Mouse (Mus musculus) heart, postnatal 0 days (tissue): ENCODE measurements around the gene Stc2. TPM values are rescaled to one million over a fixed set of nuclear protein-coding genes. Genes with fewer than 3 reads are reported as not detected.

Experiments used
- ATAC-seq: fragments of 200-750 bp; cut with Nextera tagmentation; 2 replicates; pipeline ENCODE4 v1.8.0; 2017; ENCODE audit warnings: low read depth, moderate number of reproducible peaks, moderate library complexity; ENCODE audit not compliant: insufficient read depth
- DNase-seq: peaks from one replicate; pipeline ENCODE4 v3.0.0-alpha.2; 2016; ENCODE audit warnings: low spot score
- H3K27ac ChIP-seq: fragments of 300-500 bp; sonication (generic); 2 replicates; pipeline ENCODE4 v1.5.1; 2014; ENCODE audit warnings: low read depth, mild to moderate bottlenecking
- H3K27me3 ChIP-seq: fragments of 300-500 bp; sonication (generic); 2 replicates; pipeline ENCODE4 v1.6.1; 2014; ENCODE audit warnings: low read length, mixed read lengths; ENCODE audit not compliant: control insufficient read depth, insufficient read depth
- H3K36me3 ChIP-seq: fragments of 300-500 bp; sonication (generic); replicated peaks from 2 replicates; pipeline ENCODE4 v1.6.1; 2014; ENCODE audit warnings: low read length, mixed read lengths; ENCODE audit not compliant: control insufficient read depth, insufficient read depth
- H3K4me1 ChIP-seq: fragments of 300-500 bp; sonication (generic); 2 replicates; pipeline ENCODE4 v1.6.1; 2014; ENCODE audit warnings: antibody characterized with exemption; ENCODE audit not compliant: control insufficient read depth, insufficient read depth
- H3K4me2 ChIP-seq: fragments of 300-500 bp; sonication (generic); 2 replicates; pipeline ENCODE4 v1.6.1; 2014; ENCODE audit warnings: low read depth, mild to moderate bottlenecking, low read length, moderate library complexity
- H3K4me3 ChIP-seq: fragments of 300-500 bp; sonication (generic); 2 replicates; pipeline ENCODE4 v1.5.1; 2014; ENCODE audit warnings: low read depth, low read length
- H3K9ac ChIP-seq: fragments of 300-500 bp; sonication (generic); replicated peaks from 2 replicates; pipeline ENCODE4 v1.6.1; 2014; ENCODE audit warnings: low read depth, low read length, mixed read lengths
- H3K9me3 ChIP-seq: fragments of 300-500 bp; sonication (generic); replicated peaks from 2 replicates; pipeline ENCODE4 v1.6.1; 2016; ENCODE audit warnings: low read length; ENCODE audit not compliant: control insufficient read depth
- CTCF ChIP-seq: IDR thresholded peaks from 2 replicates; pipeline ENCODE4 v1.5.1; 2016; ENCODE audit warnings: antibody characterized with exemption, control low read depth, low read depth
- EP300 ChIP-seq: IDR thresholded peaks from 2 replicates; pipeline ENCODE4 v1.6.1; 2016; ENCODE audit warnings: antibody characterized with exemption, low read depth
- WGBS: fragments of 180-500 bp; shearing (Covaris S2); extraction: QIAGEN DNeasy Blood & Tissue Kit; methylation state at CpG from one replicate; pipeline ENCODE4 v1.1.7; 2014; 5-methylcytosine and 5-hydroxymethylcytosine counted together
- polyA plus RNA-seq: library from polyadenylated mRNA; unstranded; fragments of >200 nt; fragmentation: Nextera tagmentation; extraction: Ambion mirVana; gene quantifications from 2 replicates; pipeline ENCODE4 v1.2.1, GENCODE M21; 2015
- total RNA-seq: library from RNA; depleted of rRNA; stranded (reverse); fragments of >200 nt; gene quantifications from 2 replicates; pipeline ENCODE4 v1.2.3, GENCODE M21; 2014; ENCODE audit warnings: low replicate concordance

The Stc2 gene
- total and polyA plus RNA-seq, 2 experiments from 2014 or later = 2.7 to 5.3 TPM

DNA sequence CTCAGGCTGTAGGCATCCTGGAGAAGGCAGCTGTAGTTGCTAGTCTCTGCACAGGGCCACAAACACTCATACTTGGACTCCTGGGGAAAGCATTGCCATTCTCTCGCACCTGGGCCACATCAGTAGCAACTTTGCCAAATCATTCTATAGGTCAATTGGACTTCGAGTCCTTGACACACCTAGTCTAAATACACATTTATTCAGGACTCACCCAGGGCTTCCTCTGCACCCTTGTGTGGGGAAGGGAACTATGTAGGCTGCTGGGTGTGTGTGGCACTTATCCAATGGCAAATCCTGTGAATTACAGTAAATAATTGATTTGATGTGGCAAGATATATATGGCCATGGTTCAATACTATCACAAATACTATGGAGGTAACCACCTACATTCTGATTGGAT, 14.1 kb upstream of the Stc2 start:
- Histone ChIP-seq H3K27ac (no peak overlapping the region), H3K36me3 (no peaks in the 10 kb centered on the region), H3K4me2 (no peak overlapping the region), H3K27me3 (no peaks in the 10 kb centered on the region), H3K9ac (no peak overlapping the region), H3K9me3 (no peaks in the 10 kb centered on the region), H3K4me1 (no peaks in the 10 kb centered on the region), H3K4me3 (no peak overlapping the region)
- DNase-seq = no peak
- no peak for ATAC-seq
- TF ChIP-seq EP300 (no peak), CTCF (no peak)
- 84% methylated on average over 2 of the region's 2 CpGs for WGBS

- no peak overlapping the region for H3K9ac ChIP-seq
- no peaks in the 10 kb centered on the region for H3K27me3 ChIP-seq
- no peak for DNase-seq
- TF ChIP-seq EP300 = no peak
- TF ChIP-seq CTCF = no peak
- H3K9me3 ChIP-seq = no peaks in the 10 kb centered on the region
- H3K4me2 ChIP-seq = no peak overlapping the region
- no peak overlapping the region for H3K4me3 ChIP-seq
- H3K27ac ChIP-seq = no peak overlapping the region
- H3K4me1 ChIP-seq = no peaks in the 10 kb centered on the region
- no peaks in the 10 kb centered on the region for H3K36me3 ChIP-seq
- WGBS = 78% methylated on average over 5 of the region's 5 CpGs
- ATAC-seq = no peak
These were observed 12.3 kb upstream of the Stc2 start for GRCm38 (mm10) chr11:31382145-31382544.

DNA sequence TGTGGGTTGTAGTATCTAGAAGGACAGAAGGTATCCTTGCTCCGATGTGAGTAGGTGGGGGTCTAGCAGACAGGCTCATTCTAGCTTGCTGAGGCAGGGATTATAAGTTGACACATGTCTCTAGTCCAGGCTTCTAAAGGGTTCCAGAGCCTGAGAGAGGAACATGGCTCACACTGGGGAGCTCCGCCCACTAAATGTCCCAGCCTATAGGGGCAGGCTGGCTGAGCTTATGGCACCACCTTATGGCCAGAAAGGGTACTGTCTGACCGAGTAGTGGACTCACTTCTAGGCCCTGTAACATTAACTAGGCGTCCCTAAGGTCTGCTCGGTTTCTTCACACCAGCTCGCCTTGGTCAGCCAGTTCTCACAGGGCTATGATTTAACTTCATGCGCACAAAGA, 3.6 kb upstream of the Stc2 start:
- Histone ChIP-seq H3K4me3 (no peak overlapping the region), H3K27ac (no peak overlapping the region), H3K4me2 (no peak overlapping the region), H3K4me1 (peaks cover 13% of the 10 kb centered on the region), H3K27me3 (no peaks in the 10 kb centered on the region), H3K36me3 (no peaks in the 10 kb centered on the region), H3K9me3 (no peaks in the 10 kb centered on the region), H3K9ac (no peak overlapping the region)
- TF ChIP-seq EP300 (no peak), CTCF (peak; percentile 75)
- ATAC-seq = no peak
- WGBS = 75% methylated on average over 7 of the region's 7 CpGs
- DNase-seq = peak; percentile 49

- Histone ChIP-seq H3K9ac (no peak overlapping the region), H3K4me2 (no peak overlapping the region), H3K27me3 (no peaks in the 10 kb centered on the region), H3K27ac (no peak overlapping the region), H3K9me3 (no peaks in the 10 kb centered on the region), H3K36me3 (no peaks in the 10 kb centered on the region), H3K4me1 (peaks cover 13% of the 10 kb centered on the region), H3K4me3 (no peak overlapping the region)
- 81% methylated on average over 4 of the region's 4 CpGs for WGBS
- ATAC-seq (no peak), DNase-seq (no peak)
- TF ChIP-seq EP300 = no peak
- no peak for TF ChIP-seq CTCF
These were observed 2.3 kb upstream of the Stc2 start for GRCm38 (mm10) chr11:31372206-31372605.

DNA sequence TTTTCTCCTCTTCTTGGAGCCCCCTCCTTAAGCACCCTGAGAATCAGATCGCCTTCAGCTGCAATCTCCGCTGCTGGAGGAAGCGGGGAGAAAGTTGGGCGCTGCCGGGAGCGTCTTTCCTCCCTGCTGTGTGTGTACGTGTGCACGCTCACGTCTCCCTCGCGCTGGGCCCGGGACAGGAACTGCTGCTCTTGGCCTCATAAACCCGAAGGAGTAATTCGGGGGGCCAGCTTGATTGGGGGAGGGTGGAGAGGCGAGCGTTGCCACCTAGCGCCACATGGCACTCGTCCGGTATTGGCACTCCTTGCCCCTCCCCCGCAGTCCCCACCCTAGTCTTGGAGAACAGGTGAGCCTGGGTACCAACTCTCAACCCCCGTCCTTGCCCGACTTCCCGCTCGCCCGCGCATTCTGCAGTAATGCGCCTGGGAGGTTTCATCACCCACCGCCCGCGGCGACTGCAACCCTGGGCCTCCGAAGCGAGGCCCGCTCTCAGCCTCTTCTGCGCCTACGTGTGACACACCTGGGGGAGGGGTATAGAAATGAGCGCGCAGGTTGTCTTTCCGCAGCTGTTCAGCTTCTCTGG, 1.5 kb upstream of the Stc2 start:
- Histone ChIP-seq H3K27me3 (no peaks in the 10 kb centered on the region), H3K9ac (no peak overlapping the region), H3K4me3 (peak overlapping the region; percentile 60), H3K36me3 (no peaks in the 10 kb centered on the region), H3K4me1 (peaks cover 13% of the 10 kb centered on the region), H3K9me3 (no peaks in the 10 kb centered on the region), H3K27ac (no peak overlapping the region), H3K4me2 (peak overlapping the region; percentile 95)
- 8% methylated on average over 39 of the region's 39 CpGs for WGBS
- TF ChIP-seq CTCF = no peak
- DNase-seq (no peak), ATAC-seq (no peak)

DNA sequence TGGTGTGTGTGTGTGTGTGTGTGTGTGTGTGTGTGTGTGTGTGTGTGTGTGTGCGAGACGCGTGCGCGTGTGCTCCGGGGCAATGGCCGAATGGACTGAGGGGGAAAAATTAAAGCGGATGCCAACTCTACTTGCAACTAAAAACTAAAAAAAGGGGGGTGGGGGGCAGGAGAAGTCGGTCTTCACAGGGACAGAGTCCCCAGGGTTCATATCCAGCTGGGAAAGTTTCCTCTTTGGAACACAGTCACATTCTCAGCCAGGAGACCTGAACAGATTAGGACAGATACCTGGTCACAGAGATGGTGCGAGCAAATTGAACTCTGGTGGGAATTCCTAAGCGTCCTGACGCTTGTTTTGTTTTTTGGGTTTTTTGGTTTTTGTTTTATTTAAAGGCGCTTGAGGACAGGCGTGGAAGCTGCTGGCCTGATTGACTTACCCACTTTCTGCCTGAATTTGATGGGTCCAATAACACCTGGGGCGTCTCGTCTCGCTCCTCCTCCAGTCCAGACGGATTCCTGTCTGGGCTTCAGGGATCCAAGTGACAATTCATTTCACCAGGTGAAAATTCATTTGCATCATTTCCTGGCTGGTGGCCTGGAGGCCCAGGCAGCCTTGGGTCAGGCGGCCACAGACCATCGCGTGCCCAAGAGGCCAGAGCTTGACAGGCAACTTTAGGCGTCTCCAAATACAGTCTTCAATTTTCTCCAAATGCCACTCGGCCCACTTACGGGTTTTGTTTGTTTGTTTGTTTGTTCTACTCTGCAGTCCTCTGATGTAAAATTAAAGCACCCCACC, 759 bp upstream of the Stc2 start:
- no peak for DNase-seq
- H3K27ac ChIP-seq = no peak overlapping the region
- H3K27me3 ChIP-seq = no peaks in the 10 kb centered on the region
- TF ChIP-seq EP300 (no peak), CTCF (no peak; the same call in 1 of the 2 replicates)
- 3% methylated on average over 24 of the region's 24 CpGs for WGBS
- H3K9me3 ChIP-seq = no peaks in the 10 kb centered on the region
- no peaks in the 10 kb centered on the region for H3K36me3 ChIP-seq
- peak overlapping the region; percentile 60 for H3K4me3 ChIP-seq
- peak overlapping the region; percentile 95 for H3K4me2 ChIP-seq
- H3K4me1 ChIP-seq = peaks cover 13% of the 10 kb centered on the region
- no peak overlapping the region for H3K9ac ChIP-seq
- no peak for ATAC-seq
